Mouse (Mus musculus) naive thymus-derived CD4-positive, alpha-beta T cell, adult 2 months (primary cell): ENCODE results near the gene Macrod1.

Experiments
- DNase-seq: peaks from one replicate; pipeline ENCODE4 v3.0.0-alpha.2; 2011; ENCODE audit warnings: low read depth

Gene Macrod1

DNA sequence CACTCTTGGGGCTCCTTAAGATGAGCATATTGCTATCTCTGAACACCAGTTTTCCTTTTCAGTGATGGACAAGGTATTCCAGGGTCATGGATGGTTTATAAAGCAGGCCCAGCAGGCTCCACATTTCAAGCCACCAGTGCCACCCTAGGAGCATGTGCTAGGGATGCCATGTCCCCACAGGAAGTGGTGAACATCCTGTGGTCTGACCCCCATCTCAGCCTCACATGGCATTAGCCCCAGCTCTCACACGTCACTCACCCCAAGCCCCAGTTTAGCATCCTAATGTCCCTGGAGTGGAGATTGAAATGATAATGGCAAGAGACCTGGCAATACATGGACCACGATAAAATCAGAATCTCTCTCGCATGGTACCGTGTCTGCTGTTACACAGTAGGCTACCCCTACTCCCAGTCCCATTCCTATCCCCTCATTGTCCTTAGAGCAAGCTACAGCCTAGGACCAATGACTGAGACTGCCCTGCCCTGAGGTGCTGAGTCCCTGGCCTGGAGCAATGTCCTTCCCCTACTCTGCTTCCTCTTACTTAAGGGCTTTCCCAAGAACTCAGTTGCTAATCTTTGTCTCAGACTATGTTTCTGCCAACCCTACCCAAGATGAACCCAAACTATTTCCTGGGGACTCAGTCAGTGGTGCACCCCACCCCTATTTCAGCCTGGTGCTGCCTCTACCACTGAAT lies 59.6 kb downstream of the Macrod1 start:
- peak; percentile 21 for DNase-seq

DNA sequence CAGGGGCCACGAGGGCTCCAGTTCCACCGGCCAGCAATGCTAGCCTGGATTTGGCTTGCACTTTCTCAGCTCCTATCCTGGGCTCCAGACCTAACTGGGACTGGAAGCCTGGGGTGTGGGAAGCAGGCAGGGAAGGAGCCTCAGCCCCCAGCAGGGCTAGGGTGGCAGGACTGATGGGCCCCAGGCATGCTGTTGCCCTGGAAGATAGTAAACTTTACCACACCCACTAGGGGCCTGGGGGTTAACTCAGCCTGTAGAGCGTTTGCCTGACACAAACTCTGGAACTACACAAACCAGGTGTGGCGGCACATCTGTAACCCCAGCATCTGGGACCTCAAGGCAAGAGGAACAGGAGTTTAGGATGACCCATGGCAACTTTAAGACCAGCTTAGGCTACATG lies 60.5 kb downstream of the Macrod1 start:
- DNase-seq, result no peak

DNA sequence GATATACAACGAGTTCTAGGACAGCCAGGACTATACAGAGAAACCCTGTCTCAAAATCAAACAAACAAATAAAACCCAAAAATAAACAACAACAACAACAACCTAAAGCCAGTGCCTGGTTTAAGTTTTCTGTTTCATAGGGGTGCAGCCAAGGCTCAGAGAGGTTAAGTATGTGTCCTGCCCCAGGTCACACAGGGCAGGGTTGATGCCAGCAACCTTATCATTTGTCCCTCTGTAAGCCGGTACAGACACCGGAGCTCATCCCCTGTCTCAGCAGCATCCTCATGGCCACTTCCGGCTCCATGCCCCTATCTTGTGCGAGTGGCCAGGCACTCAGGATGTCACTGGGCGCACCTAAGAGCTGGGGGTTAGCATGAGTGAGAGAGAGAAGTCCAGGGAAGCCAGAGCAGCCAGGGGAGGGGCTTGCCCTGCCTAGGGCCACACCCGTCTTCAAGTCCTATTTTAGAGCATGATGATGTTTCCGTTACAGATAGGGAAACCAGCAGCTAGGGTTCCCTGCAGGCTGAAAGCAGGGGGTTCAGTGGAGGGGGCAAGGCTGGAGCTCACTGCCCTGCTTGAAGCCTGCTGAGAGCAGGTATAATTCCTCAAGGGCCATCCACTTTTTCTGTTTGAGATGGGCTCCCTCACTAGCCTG lies 61.2 kb downstream of the Macrod1 start:
- peak; percentile 13 for DNase-seq

DNA sequence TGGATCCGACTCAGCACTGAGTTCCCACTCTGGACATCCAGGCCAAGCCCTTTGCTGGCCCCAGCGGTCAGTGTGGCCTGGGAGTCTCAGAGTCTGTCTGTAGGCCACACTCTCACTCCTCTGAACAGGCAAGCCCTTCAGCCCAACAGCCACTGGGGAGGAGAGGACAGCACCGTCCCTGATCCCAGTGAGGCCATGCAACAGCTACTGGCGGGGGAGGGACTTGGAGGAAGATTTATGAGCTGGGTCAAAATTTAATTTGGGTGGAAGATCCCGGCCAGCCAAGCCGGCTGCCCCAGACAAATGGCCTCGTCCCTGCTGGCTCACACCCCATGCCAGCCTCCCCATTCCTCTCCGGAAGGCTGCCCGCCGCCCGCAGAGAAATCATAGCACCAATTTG lies 64.6 kb downstream of the Macrod1 start:
- no peak for DNase-seq

DNA sequence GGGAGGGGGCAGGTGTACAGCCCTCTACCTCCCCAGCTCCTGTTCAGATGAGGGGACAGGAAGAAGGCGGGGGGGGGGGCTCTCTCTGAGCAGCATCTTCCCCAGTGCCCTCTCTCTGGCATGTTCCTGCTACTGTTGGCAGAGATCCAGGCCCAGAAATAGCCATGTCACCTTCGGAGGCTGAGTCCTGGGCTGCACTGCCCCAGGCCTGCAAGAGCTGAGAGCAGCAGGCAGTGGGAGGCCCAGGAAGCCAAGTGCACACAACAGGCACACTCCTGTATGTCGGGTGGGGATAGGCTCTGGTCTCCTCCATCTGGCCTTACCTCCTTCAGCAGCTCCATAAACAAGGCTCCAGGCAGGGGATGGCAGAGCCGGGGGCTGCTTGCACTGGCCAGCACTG lies 65.7 kb downstream of the Macrod1 start:
- DNase-seq, result no peak

DNA sequence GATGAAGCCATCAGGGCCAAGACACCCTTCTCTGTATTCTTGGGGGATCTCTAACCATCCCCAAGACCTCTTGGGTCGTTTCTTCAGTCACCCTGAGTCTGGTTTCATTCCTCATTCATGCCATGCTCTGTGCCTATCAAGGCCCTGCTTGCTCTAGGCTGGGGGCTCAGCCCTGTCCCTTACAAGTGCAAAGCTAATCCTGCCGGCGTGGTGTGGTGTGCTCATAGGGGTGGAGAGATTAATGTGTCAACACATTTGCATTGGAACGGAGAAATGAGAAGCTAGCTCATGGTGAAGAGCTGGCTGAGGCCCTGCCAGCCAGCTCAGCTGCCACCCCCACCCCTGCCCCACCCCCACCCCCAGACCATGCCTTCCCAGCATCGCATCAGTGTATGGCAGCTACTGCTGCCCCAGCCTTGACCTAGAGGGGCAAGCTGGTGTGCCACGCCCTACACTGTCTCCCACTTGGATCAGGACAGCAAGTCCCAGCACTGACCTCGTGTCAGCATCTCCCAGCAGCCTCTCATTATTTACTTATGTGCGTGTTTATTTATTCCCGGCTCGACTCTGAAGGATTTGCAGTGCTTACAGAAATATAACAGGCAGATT lies 66.2 kb downstream of the Macrod1 start:
- DNase-seq, result no peak

DNA sequence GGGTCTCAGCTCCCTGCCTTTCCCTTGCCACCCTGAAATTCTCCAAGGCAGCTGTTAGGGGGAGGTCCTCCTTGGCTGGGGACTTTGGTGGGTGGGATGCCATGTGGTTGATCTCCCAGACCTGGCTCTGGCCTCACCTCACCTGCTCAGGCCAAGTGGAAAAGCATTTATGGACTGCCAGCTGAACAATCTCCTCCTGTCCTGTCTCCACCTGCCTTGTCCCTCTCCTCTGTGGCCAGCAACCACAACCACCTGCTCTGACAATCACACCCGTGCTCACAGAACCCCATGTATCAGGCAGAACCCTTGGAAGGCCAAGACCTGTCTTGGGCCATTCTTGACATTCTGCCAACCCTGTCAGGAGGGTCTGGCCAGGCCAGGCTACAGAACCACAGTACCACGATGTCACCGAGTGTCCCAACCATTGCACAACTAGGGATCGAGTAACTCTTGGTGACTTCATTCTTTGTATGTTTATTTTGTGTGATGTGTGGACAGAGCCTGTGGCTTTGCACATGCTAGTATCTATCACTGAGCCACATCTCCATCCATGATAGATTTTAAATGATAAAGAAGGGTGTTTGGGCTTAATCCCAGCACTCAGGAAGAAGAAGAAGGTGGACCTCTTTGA lies 69.0 kb downstream of the Macrod1 start:
- no peak for DNase-seq

DNA sequence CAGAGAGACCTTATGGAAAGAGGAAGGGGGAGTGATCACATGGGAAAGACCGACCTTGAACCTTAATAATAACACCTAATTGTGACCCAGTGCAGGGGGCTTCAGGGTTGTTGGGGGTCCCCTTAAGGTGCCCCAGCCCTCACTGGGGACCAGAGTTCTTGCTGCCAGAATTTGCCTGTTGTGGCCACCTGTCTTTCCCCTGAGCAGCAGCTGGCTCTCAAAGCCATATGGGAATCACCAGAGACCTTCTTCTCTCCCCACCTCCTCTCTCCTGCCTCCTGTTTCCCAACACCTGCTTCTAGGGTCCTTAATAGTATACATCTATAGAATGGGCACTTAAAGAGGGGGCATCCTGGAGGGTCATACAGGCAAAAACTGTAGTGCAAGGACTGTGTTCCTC lies 69.6 kb downstream of the Macrod1 start:
- no peak for DNase-seq

DNA sequence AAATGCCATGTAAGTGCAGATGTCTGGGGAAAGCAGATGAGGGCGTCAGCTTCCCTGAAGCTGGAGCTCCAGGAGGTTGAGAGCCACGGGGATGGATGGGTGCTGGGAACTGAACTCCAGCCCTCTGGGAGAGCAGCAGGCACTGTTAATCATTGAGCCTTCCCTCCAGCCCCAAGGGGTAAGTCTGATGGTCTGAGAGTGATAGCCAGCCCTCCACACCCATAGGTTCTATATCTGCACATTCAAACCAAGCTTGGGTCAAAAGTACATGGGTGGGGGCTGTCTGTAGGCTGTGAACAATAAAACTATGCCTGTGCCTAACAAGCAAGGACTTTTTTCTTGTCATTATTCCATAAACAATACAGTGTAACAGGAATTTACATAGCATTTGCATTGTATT lies 70.3 kb downstream of the Macrod1 start:
- no peak for DNase-seq

DNA sequence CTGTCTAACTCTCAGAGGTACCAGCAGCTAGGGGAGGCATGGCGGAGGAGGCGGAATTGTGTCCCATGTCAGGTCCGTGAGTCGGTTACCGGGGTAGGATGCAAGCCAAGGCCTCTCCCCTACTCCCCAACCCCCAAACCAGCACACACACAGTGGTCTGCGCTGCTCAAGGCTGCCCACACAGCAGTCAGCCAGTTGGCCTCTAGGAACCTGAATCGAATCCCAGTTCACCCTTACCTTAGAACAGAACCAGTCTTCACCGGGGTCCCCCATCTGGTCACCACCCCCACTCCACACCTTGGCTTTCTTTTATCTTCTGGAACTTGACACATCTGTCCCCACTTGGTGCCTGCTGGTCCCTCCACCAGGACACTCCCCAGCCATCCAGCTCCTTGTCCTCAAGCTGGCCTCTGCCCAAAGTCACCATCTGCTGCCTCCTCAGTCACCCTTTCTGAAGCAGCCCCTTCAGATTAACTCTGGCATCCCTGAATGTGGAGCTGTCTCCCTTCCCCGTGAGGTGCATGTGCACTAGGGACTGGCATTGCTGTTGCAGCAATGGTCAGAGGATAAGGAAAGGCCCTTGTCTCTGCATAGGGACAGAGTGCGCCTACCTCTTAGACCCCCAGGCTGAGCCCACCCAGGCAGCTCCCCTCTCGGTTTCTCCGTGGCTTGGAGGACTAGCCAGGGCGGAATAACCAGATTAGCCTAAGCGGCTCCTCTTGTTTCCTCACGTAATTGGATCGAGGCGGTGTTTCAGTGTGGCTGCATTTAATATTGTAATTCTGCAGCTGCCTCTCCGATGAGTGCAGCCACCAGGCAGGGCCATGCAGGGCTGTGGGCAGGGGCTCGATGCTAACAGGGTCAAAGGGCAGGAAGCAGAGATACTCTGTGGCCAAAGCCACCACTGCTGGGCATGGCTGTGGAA lies 72.2 kb downstream of the Macrod1 start:
- no peak for DNase-seq

DNA sequence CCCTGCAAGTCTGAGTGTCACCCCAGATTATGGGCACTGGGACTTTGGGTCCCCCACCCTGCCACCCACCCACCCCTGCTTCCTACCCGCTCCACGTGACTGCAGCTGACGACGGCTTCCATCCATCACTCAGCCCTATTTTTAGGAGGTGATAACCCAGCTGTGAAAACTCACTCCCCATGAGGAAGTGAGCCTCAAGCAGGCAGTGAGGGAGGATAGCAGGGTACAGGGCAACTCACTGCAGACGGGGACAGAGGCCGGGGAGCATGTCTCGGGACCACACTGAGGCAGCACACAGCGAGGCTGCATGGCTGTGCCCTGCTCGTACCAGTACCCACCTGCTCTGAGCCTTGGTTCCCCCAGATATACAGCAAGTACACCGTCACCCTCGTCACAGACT lies 73.7 kb downstream of the Macrod1 start:
- no peak for DNase-seq

DNA sequence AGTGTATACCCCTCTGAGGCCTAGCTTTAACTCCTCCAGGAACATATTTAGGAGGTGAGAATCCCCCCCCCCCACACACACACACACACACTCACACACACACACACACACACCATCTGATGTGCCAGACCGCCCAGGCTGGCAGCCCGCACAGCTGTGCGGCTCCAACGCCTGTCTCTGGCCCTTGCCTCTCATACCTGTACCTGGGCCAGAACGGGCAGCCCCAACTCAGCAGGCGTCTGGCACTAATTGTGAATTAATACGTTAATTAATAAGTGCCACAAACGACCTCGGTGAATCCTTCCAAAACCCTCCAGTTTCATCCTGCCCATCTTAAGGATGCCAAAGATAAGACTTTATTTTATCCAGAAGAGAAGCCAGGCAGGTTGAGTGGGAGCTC lies 76.8 kb downstream of the Macrod1 start:
- DNase-seq, result no peak

DNA sequence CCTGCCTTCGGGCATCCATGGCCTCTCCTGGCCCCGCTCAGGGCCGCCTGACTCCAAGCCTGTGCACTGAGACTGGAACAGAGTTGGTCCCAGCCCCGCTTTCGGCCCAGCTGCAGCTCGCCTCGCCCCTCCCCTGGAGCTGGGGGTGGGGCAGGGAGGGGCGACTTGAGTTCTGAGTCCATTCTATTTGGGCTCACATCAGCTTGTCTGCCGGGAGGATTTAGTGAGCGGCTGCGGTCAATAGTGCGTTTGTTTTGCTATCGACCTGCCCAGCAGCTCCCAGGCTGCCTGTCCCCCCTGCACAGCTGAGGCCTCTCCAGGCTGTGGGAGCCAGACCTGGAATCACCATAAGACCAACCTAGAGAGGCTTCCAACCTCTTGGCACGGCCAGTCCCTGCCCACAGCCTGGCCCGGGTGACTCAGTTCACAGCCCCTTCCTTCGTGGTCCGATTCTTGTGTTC lies 78.1 kb downstream of the Macrod1 start:
- DNase-seq, result no peak

DNA sequence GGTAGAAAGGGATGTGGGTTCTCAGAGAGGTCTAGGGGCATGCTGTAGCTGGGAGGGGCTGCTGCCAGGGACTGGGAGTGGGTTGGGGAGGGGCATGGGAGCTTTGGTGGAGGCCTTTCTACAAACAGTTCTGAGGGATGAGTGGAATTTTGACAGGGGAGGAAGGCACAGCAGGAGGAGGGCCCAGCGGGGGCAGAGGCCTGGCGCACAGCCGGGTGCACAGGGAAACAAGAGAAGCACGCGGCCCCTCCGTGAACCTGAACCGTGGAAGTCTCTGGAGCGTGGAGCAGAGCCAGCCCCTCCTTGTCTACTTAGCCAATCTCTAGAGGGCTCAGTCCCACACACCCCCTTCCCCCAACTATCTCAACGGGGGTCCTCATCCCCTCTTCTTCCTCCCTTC lies 78.9 kb downstream of the Macrod1 start:
- no peak for DNase-seq

DNA sequence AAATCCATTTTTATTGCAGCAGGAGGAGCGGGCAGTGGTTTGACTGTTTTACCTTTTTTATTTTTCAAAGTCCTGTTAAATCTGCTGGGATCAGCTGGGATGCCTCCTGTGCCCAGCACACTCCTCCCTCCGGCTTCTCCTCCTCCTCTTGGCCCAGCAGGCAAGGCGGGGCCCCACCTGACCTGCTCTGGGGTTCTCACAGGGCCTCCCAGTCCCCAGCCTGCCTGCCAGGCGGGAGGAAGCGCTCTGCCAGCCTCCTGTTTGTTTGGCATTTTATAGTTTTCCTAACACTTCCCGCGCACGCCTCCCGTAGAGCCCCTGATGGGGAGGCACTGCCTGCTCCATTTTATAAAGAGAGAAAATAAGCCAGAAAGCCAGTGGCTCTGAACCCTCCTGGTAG lies 79.4 kb downstream of the Macrod1 start:
- no peak for DNase-seq

DNA sequence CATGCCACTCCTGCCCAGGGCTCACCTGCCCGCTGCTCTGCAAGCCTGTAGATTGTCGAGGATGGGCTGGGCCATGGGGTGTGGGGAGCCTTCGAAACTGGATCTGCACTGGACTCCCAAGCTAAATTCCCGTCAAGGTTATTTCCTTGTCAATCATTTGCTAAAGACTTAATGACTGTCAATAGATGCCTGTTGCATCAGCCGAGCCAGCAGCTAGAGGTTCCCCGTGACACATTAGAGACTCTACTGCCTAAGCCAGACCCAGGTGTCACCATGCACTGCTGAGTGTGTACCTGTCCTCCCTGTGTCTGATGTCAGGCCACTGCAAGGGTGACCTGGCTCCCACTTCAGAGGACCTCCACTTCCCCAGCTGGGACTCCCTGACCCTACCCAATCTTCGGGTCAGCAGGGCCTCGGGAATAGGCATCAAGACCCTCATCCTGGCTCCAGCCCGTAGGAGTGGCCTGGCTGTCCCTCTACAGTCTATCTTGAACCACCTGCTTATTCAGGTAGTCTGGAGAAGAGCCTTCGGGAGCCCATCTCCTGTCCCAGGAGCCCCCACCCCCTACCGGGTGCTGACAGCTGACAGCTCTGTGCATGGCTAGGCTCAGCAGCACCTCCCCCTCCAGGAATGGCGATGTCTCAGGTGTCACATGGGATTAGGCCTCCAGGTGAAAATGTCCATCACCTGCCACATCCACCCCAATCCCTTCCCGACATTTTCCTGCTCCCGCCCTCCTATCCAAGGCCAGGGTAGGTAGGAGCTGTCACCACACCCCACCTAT lies 80.3 kb downstream of the Macrod1 start:
- no peak for DNase-seq

DNA sequence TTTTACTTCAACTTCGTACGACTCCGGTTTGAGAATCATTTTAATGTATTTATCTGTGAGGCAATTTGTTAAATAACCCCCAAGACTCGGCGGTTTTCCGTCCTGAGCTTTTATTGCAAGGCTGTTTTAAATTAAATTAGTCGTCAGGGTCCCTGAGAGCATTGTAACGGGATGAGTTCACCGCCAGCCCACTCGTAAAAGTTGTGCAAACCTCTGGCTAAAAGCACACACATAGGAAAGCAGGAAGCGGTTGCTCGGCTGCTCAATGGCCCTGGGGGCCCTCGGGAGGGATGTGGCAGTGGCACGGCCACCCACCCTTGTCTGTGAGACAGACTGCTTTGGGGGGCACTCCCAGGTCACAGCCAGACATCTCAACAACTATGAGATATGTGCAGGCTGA lies 81.7 kb downstream of the Macrod1 start:
- no peak for DNase-seq

DNA sequence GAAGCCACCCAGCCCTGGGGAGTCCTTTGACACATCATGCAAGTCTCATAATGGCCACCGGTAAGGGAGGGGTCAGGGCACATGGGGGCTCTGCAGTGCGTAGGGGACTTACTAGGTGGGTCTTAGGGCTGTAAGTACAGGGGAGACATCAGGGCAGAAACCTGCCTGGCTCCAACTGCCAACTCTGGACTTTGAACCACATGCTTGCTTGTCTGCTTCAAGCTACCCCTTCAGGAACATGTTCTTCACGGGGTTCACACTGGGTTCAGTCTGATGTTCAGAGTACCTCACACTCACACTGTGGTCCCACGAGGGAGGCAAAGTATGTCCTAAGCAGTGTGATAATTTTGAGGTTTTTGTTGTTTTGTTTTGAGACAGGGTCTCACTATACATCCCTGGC lies 82.7 kb downstream of the Macrod1 start:
- no peak for DNase-seq

DNA sequence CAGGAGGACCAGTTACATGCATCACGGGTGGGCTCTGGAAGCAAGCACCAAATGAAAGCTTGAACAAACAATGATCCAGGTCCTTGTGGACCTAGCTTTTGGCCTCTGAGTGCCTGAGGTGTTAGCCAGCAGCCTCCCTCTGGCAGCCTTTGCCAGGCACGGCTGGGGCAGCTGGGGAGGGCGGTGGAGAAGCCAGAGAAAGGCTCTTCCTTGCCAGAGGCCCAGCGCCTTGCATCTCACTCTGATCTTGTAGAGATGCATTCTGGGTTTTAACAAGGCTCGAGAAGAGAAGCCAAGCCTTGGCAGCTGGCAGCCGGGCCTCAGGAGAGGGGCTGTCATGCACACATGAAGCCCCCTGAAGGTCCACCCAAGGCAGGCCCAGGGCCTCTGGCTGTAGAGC lies 83.8 kb downstream of the Macrod1 start:
- DNase-seq, result no peak

DNA sequence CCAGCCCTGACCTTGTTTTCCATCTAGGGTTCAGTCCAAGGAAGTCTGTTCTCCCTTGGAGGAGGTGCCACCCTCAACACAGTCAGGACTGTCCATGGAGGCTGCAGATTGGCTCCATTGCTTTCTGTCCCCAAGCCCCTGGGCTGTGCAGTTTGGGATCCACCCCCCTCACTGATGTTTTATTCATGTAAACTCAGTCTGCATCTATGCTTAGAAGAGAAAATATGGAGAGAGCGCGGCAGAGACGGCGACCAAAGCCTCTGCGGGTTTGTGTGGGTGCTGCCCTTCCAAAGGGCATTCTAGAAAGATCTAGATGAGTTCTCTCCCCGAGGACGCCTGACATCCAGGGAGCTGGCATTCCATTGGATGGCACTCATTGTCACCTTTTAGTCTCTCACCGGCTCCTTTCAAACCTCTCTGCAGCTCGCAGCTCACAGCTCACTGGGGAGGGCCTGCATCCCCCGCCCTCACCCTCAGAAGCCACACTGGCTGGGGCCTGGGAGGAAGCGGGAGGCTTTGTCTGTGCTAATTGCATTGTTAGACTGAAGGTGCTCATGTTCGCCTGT lies 84.3 kb downstream of the Macrod1 start:
- no peak for DNase-seq
